Mouse (Mus musculus) frontal cortex, postnatal 10 days (tissue): ENCODE measurements at regions not wholly inside any gene's neighbourhood (a gene's known extent, or its start where the extent isn't known, plus 50 kb on each side); places are given as distances from the start of the nearest gene placed in this dataset.

Experiments used
- DNase-seq, 2 experiments: peaks; one replicate each; pipeline ENCODE4 v3.0.0; 2022; ENCODE audit warnings: low spot score in 2 of 2, mixed read lengths in 1 of 2

DNA sequence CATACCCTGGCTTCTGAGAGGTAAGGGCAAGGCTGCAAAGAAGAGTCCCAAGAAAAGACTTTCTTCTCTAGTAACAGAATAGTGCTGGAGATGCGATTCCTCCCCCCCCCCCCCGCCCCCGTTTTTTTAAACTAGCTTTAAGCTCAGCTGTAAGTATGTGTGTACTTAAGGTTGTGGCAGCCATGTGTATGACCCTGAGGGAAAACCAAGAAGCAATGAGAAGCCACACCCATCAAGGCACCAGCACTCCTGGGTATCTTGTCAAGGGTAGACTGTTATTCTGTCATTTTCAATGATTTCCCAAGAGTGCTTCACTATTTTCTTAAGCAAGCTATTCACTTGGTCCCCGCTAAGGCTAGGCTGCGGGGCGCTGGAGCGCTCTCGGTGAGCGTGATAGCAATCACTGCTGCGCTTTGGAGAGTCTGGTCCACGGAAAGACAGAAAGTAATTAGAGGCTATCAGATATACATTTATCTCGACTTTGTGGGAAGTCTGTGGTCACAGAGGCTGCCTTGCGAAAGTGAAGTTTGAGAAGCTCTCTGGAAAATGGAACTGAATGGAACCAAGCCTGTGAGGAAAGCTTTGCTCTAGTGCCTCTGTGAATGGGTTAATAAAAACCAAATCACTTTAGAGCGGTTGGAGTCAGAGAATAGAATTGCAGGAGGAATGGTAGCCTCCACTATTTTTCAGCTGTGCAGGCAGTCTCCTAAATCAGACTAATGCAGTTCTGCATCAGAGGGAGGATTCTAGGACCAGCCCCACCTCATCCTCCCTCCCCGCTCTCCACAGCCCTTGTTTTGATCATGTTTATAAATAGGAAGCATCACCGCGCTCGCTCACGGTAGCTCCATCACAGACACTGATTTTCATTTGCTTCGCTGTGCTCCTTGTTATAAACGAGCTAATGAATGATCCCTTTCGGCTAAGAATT is 114.8 kb upstream of the Bmp2 start:
- no peak for DNase-seq

- DNase-seq = no peak
Observed at GRCm38 (mm10) chr2:133438018-133438417, 113.9 kb upstream of the Bmp2 start.

GRCm38 (mm10) chr2:133443024-133443423 is 108.9 kb upstream of the Bmp2 start:
- no peak for DNase-seq

DNA sequence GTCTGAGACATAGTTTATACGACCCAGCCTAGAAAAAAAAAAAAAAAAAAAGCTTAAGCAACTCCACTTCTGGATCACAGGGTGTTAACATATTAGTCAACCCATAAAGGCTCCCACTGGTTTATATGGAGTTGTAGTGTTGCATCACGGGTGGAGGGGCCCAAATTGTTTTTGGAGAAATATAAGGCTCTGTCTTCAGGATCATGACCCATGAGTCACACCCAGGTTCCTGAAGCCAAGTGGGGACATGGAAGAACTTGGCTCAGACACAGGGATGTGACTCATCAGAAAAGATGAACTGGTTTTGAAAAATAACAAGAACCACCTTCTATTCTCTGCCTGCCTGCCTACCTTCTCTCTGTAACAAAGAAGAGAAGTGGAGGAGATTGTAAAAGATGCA is 108.5 kb upstream of the Bmp2 start:
- no peak for DNase-seq

- DNase-seq = no peak
Observed at GRCm38 (mm10) chr2:133452947-133453346, 99.0 kb upstream of the Bmp2 start.

DNA sequence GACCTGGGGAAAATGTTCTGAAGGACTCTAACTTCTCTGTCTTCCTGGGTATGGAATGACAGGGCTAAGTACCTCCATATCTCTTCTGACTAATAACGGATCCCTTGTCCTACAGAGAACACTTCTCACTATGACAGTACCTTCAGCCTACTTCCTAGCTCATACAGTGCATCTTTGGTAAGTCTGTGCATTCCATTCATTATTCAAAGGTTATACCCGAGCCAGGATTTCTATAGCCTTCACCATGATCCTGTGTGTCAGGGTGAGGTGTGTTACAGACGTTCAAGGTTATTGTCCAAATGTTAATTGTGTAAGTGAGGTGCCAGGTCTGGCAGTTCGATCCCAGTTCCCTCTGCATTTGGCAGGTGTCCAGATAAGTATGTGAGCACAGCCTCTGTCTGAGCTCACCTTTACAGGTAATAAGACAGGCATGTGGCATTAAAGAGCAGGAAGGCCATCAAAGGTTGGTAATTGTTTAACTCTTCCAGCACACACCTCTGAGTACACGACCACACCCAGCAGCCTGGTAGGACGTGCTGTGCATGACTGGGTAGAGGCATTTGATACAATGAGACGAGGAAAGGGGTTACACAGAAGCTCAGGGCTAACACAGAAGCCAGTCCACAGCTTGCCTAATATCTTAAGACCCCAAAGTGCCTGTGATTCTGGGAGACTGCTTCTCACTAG is 96.3 kb upstream of the Bmp2 start:
- DNase-seq = no peak

DNA sequence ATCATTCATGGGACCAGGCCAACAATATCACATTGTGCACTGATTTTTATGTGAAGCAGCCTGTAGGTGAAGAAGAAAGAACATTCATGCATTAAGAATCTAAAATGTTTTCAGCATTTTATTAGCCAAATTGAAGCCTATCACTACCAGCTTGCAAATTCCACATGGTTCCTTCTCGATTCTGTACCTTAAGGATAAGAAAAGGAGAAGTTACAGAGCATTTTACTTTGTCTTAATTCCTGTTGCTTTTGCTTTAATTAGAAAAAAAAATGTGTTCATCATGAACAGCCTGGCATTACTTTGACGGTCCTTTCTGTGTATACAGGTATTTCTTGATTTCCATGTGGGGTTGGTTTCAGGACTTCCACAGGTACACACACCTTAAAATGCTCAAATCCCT is 95.2 kb upstream of the Bmp2 start:
- DNase-seq = no peak

GRCm38 (mm10) chr2:133458735-133459134 is 93.2 kb upstream of the Bmp2 start:
- no peak for DNase-seq

GRCm38 (mm10) chr2:133460814-133461213 is 91.1 kb upstream of the Bmp2 start:
- no peak for DNase-seq

GRCm38 (mm10) chr2:133462378-133462777 is 89.6 kb upstream of the Bmp2 start:
- DNase-seq = no peak

DNA sequence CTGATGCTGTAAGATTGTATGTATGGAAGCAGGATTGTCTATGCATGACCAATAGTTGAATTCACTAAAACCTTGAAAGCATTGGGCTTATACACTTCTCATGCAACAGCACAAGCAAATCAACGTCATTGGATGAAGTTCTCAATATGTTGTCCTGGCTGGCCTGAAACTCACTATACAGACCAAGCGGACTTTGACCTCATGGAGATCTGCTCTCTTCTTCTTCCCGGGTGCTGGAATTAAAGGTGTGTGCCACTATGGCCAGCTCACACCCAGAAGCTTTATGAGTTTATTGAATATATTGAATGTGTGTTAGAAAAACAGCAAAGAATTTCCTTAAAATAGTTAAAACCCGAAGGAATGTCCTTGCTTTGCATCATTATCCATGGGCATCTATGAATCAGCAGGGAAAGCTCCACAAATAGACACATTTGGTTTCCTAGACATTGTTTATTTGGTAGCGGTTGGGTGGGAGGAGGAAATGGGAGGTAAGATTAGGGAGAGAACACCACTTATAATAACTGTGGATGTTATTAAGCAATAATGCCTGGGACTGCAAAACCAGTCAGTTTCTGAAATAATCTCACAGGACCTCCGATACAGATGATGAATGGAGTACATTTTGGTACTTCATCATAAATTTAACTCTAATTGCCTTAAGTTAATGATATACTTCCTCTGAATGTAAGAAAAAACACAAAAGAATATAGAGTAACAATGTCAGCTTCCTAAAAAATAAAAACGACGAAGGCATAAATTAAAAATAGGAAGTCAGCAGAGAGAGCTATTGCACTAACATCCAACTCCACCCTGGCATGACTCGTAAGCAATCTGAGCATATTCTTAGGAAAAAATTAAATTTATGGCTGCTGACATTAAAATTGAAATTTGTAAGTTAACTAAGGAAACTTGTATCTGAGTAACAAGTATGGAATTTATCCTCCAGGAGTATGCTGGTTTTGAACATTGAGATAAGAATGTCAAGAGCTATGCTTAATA is 84.5 kb upstream of the Bmp2 start:
- DNase-seq = no peak

DNA sequence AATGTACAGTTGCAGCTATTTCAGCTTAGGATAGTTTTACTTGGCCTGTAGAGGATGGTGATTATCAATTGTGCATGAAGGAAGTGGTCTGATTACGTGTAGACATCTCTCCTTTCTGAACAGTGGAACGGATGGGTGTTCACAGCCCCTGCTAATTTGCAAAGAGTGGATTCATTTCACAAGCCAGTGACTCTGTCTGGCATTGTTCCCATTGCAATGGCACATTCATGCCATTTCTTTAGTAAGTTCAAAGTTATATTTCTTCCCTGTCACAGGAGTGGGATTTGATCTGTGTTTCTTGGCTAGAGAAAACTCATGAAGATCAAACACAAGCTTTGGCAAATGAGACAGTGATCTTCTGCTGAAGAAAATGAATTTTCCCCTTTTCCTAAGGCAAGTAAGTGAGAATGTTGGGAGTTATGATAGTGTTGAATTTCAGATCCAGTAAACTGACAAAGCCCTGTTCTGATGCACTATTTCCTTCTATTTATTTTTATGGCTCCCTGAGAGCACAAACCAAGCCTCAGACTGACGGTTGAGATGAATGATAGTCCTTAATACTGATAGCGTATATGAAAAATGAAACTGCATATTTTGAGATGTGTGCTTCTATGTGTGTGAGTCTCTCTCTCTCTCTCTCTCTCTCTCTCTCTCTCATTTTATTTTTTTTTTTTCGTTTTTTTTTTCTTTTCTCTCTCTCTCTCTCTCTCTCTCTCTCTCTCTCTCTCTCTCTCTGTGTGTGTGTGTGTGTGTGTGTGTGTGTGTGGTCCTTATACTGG is 78.8 kb upstream of the Bmp2 start:
- no peak for DNase-seq

DNA sequence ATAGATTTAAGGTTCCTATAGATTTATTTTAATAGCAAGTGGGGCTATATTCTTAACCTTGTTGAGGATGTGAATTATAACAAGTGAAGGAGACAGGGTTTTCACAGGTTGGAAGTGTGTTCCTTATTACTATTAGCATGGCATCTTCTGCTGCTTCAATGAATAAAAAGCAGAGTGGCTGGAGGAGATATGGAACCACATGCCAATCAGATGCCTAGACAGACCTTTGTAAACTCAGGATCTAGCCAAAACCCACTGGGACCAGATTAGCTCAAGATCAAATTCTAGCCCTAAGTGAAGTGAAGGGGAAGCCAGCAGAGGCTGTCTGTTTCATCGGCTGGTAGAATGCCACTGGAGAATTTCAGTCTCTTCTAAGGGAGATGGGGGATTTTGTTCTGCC is 77.8 kb upstream of the Bmp2 start:
- DNase-seq = no peak

- no peak for DNase-seq
Observed at GRCm38 (mm10) chr2:133480870-133481269, 71.1 kb upstream of the Bmp2 start.

GRCm38 (mm10) chr2:133481305-133481704 is 70.7 kb upstream of the Bmp2 start:
- DNase-seq = no peak

DNA sequence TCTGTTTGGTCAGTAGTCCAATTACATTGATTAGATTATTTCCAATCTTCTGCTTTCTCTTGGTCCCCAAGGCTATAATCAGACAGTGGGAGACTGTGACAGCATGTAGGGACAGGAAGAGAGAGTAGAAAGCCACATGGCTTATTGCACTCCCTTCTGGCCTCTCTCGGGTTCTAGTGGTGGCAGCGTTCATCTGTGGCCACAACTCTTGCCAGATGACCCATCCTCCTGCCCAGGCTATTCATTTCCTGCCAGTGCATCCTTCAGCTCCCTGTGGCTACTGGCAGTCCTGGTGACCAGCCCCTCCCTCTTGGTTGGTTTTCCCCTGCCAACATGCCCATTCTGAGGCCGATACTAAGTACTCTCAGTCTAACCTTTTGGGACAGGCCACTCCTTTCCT is 70.2 kb upstream of the Bmp2 start:
- no peak for DNase-seq

GRCm38 (mm10) chr2:133495443-133495842 is 56.5 kb upstream of the Bmp2 start:
- no peak for DNase-seq

- no peak for DNase-seq
Observed at GRCm38 (mm10) chr2:133496389-133496788, 55.6 kb upstream of the Bmp2 start.

DNA sequence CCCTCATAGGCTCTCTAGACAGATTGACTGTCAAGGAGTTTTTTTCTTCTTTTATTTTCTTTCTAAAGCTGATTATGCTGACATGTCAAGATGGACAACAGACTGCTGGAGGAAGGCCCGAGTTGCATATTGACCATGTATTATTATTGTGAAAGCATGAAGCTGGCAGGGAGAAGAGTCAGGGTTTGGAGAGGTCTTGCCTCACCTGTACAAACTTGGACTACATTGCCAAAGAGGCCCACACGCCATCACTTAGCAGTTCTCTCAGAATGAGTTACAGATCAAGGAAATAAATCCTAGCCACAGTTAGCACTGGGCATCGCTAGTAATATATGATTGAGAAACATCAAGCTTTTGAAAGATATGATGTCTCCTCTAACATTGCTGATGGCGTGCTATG is 54.9 kb upstream of the Bmp2 start:
- DNase-seq = no peak

GRCm38 (mm10) chr2:133497541-133498185 is 54.3 kb upstream of the Bmp2 start:
- no peak for DNase-seq

- DNase-seq = no peak
Observed at GRCm38 (mm10) chr2:133498186-133498571, 53.8 kb upstream of the Bmp2 start.
